Mouse (Mus musculus): Measurements from ENCODE around the gene Epb41l2.

The Epb41l2 gene

GRCm38 (mm10) chr10:25571319-25572240 is 212.0 kb downstream of the Epb41l2 start:
- in situ Hi-C loops (cut with MboI, MseI): no loop called here

Data from T-helper 1 cell (primary cell).